Mouse (Mus musculus) monocyte, adult 5-6 weeks (primary cell): ENCODE measurements around the gene Serpinb6d. TPM values are rescaled to one million over a fixed set of nuclear protein-coding genes. Genes with fewer than 3 reads are reported as not detected.

ENCODE experiments used
- ATAC-seq: fragments of 153-309, 156-312 bp; replicated peaks from 2 replicates; pipeline ENCODE4 v1.8.0; 2017; ENCODE audit warnings: mild to moderate bottlenecking; ENCODE audit not compliant: low TSS enrichment, insufficient number of reproducible peaks, severe bottlenecking, poor library complexity, low FRiP score
- total RNA-seq: library from RNA; stranded (forward); fragments of 200-1000, 200-491, 200-594 nt; gene quantifications from 3 replicates; pipeline ENCODE4 v1.2.3, GENCODE M21; 2017

Serpinb6d gene
- not detected in 3 replicates for total RNA-seq

DNA sequence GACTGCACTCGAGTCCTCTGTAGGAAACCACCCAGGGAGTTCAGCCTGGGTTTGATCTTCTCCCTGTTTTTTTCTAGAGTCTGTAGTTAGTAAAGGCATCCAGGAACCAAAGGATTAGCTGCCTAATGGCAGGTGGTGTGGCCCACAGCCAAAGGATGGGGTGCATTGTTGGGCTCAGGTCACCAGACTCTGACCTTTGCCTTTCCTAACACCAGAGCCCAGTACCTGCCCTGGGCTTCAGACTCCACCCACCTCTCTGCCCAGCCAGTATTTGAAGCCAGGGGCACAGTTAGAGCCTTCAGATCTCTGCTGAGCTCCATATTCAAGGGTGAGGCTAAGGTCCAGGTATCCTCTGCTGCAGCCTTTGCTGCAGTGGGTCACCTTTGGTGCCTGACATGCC lies at the start of gene Serpinb6d:
Gene Serpinb6d, plus strand, starts transcription at position 301 of the 400 bp plus-strand sequence.
- no peak for ATAC-seq

DNA sequence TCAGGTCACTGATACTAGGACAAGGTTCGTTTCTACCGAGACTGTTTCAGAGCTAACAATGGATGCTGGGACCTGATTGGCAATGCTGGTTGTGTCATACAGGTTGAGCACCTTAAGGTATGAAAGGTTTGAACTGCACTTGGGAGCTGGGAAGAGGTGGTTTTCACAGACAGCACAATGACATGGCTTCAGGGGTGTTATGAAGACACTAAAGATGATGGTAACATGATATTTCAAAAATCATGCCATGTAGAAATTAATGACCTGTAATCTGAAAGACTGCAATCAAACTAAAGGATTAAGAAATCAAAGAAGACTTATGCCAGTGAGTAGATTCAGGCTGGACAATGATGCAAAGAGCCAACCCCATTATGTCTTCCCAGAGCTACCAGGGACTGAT lies 38.3 kb upstream of the Serpinb6d start:
- ATAC-seq = no peak

DNA sequence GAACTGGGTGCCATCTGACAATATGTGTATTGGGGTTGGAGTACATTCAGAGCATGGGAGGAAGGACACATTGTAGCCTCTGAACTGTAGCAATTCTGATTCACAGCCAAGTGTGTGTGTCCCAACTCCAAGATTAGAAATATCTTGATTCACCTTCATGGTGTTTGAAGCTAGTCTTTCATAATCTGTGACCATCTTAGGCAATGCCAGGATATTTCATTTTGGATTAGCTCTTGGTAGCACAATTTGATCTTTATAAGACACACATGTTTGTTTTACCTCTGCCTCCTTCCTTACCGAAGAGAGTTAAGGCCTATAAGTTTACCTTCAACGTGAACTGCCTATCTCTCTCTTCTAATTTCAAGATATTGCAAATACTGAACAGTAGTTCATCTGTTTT lies 18.7 kb upstream of the Serpinb6d start:
- ATAC-seq = no peak

DNA sequence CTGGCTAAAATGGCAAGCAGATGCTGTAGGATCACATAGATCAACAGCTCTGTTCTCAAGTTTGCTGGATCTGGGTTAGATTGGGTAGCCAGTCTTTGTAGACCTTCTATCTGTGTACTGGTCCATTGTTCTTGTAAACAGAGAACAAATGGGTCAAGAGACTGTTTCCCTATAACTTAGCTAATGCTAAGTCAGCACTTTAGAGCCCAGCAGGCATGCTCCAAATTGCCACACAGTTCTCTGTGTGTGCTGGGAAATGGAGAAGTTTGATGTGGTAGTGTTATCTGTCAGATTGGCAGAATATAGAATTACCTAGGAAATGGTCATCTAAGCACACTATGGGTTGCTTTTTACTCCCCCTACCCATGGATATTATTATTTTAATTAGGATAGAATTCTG lies 1.3 kb downstream of the Serpinb6d start:
- ATAC-seq = no peak

DNA sequence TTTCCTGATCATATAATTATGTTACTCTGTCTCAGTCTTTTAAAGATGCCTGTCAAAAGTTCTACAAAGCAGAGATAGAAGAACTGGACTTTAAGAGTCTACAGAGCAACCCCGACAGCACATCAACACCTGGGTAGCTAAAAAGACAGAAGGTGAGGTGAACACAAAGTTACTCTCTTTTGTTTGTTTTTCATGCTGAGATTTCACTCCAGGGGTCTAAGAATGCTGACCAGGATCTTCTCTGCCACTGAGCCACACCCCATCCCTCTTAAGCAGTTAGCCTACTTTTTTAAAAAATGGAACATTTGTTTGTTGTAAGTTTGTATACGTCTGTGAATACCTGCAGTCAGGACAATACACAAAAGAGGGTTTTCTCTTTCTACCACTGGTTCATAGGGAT lies 59.1 kb downstream of the Serpinb6d start:
- ATAC-seq = no peak

Other genes starting within 250 kb of the Serpinb6d start
- not detected in 3 replicates for gene Serpinb9g, start 176.6 kb upstream of the Serpinb6d start, total RNA-seq
- not detected in 3 replicates for gene Serpinb6e, start 182.0 kb downstream of the Serpinb6d start, total RNA-seq
- gene Serpinb6c, start 244.3 kb downstream of the Serpinb6d start, total RNA-seq = not detected in 3 replicates